Mouse (Mus musculus): ENCODE results near the gene Zp1. TPM values are rescaled to one million over a fixed set of nuclear protein-coding genes. Genes with fewer than 3 reads are reported as not detected.

Gene Zp1
- not detected in 2 replicates for polyA plus RNA-seq (2011; ENCODE audit: insufficient read depth, insufficient read length, low replicate concordance, missing spikeins)

DNA sequence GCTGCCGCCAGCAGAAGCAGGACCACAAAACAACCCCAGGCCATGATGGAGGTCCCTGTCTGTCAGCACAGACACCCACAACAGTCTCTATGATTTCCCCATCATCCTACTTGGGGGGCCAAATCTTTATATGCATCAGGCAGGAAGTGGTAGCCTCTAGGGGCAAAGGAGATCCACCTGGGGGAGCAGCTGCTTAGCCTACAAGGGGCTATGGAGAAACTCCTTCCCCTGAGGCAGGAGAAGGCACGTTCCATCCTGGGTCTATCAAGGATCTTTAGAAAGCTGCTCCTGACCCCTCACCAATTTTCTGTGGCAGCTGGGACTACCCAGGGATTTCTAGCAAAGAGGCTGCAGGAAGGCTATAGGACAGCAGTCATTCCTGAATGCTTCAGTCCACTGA, at the start of gene Zp1:
TSS of gene Zp1 (minus strand) at position 101 of the 400 bp plus-strand sequence.
- 56% methylated on average over 2 of the region's 2 CpGs for WGBS
- Histone ChIP-seq H3K27ac (ENCODE audit: control insufficient read depth, insufficient read depth, low read depth, low read length, poor library complexity) (no peak within 1 kb of the TSS), H3K4me1 (ENCODE audit: control insufficient read depth, insufficient read depth, low read length) (no peaks in the 10 kb centered on the region)

DNA sequence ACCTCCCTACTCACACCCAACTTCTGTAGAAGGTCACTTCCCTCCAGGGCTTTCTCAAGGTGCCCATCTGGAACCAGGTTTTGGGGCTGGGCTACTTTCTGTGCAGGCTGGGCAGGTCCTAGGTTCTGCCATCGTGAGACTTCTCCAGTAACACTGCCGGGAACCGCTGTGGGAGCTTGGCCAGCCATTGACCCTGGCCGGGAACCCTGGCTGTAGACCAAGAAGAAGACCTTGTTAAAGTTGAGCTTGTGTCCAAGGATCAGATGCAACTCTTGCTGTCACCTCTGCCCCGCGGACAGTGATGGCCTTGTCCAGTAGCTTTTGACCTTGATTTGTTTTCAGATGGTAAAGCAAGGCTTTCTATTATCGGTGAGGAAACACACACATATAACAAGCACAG, 48.1 kb upstream of the Zp1 start:
- Histone ChIP-seq H3K4me1 (ENCODE audit: control insufficient read depth, insufficient read depth, low read length) (no peaks in the 10 kb centered on the region; the same call in 1 of the 2 replicates), H3K4me3 (replicated peaks; ENCODE audit: control insufficient read depth, low read depth, low read length) (no peak overlapping the region), H3K27ac (ENCODE audit: control insufficient read depth, insufficient read depth, low read depth, low read length, poor library complexity) (no peak overlapping the region)
- WGBS: 84% methylated on average over 7 of the region's 7 CpGs
- TF ChIP-seq CTCF (IDR thresholded peaks at IDR 0.05; ENCODE audit: control insufficient read depth, insufficient read depth, low read length) (no peak), POLR2A (IDR thresholded peaks at IDR 0.05; ENCODE audit: borderline replicate concordance, control insufficient read depth, low read depth, low read length) (no peak)

More for the DNA sequence above, at the start of gene Zp1:
- no peak within 1 kb of the TSS for H3K4me3 ChIP-seq (replicated peaks; ENCODE audit: control insufficient read depth, low read depth, low read length)
- TF ChIP-seq CTCF (IDR thresholded peaks at IDR 0.05; ENCODE audit: control insufficient read depth, insufficient read depth, low read length) (no peak), POLR2A (IDR thresholded peaks at IDR 0.05; ENCODE audit: borderline replicate concordance, control insufficient read depth, low read depth, low read length) (no peak)

DNA sequence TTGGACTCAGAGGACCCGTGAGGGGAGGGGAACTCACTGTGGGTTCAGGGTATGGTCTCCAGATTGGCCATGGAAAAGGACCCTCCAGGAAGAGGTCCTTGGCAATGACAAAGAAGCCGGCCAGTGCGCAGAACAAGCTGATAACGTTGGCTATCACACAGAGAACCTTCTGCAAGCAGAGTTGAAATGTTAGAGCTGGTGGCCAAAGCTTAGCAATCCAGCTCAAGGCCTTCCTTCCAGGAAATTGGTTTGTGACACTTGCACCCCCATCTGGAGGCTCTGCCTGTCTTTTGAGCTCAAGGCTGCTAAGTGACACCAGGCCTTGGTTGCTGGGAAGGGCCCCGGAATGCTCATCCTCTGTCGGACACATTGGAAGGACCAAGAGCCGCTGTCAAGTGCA, 45.3 kb upstream of the Zp1 start:
- 76% methylated on average over 7 of the region's 7 CpGs for WGBS
- Histone ChIP-seq H3K4me1 (ENCODE audit: control insufficient read depth, insufficient read depth, low read length) (no peaks in the 10 kb centered on the region; the same call in 1 of the 2 replicates), H3K4me3 (replicated peaks; ENCODE audit: control insufficient read depth, low read depth, low read length) (no peak overlapping the region), H3K27ac (ENCODE audit: control insufficient read depth, insufficient read depth, low read depth, low read length, poor library complexity) (no peak overlapping the region)
- TF ChIP-seq POLR2A (IDR thresholded peaks at IDR 0.05; ENCODE audit: borderline replicate concordance, control insufficient read depth, low read depth, low read length) (no peak), CTCF (IDR thresholded peaks at IDR 0.05; ENCODE audit: control insufficient read depth, insufficient read depth, low read length) (no peak)

DNA sequence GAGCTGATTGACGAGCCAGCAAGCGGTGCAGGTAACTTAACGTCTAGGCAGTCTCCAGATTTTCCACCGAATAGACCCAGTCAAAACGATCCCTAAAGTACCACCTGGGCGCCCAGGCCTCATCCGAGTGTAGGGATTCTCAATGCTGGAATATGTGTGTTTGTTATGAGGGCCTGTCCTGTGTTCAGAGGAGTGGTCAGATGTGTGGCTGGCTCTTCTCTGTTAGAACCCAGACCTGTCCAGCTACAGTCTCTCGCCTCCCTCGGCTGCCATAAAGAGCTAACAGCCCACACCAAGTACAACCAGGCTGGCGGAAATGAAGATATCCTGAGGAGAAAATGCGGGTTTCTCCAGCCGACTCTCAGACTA, 39.5 kb upstream of the Zp1 start:
- no peak overlapping the region for H3K27ac ChIP-seq (ENCODE audit: control insufficient read depth, insufficient read depth, low read depth, low read length, poor library complexity)
- 46% methylated on average over 12 of the region's 12 CpGs for whole genome bisulfite sequencing
- H3K4me1 ChIP-seq (ENCODE audit: control insufficient read depth, insufficient read depth, low read length): no peaks in the 10 kb centered on the region; the same call in 1 of the 2 replicates
- TF ChIP-seq CTCF (IDR thresholded peaks at IDR 0.05; ENCODE audit: control insufficient read depth, insufficient read depth, low read length): no peak
- TF ChIP-seq POLR2A (IDR thresholded peaks at IDR 0.05; ENCODE audit: borderline replicate concordance, control insufficient read depth, low read depth, low read length): no peak
- no peak overlapping the region for H3K4me3 ChIP-seq (replicated peaks; ENCODE audit: control insufficient read depth, low read depth, low read length)

DNA sequence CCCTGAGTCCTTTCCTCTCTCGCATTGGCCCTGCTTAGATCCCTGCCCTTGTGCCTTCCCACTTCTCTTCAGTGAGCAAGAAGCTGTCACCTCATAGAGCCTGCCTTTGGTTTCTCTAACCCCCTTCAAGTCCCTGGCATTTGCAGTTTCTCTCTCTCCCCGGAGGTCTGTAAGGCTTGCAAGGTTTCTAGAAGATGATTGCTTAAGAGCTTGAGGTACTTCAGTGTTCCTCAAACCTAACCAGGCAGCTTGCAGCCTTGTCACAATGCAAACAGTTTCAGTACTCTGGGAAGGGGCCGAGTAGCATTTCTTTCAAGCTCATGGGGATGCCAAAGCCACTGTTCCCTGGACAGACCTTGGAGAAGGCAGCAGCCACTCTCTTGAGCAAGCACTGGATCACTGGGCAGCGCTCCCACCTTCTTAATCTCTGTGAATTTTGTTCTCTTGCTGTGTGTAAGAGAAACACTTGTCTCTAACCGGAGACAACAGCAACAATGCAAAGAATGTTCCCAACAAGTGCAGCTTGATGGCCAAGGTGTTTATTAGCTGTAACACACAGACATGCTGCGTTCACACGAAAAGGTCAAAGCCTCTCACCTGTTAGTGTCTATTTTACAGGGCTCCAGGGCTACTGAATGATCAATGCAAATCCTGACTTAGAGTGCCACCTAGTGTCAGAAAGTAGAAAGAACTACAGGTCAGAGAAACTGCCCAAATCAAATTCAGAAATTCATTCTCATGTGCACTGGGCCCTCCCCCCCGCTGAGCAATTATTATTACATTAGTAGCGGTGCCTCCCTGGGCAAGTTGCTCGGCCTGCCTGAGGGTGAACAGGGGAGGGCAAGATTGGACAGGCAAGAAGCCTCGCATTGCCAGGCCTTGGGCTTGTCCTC, 38.9 kb upstream of the Zp1 start:
- TF ChIP-seq POLR2A (IDR thresholded peaks at IDR 0.05; ENCODE audit: borderline replicate concordance, control insufficient read depth, low read depth, low read length) (no peak), CTCF (IDR thresholded peaks at IDR 0.05; ENCODE audit: control insufficient read depth, insufficient read depth, low read length) (peak; percentile 34; the same call in 1 of the 2 replicates)
- no peak overlapping the region for H3K27ac ChIP-seq (ENCODE audit: control insufficient read depth, insufficient read depth, low read depth, low read length, poor library complexity)
- WGBS: 23% methylated on average over 11 of the region's 11 CpGs
- H3K4me1 ChIP-seq (ENCODE audit: control insufficient read depth, insufficient read depth, low read length): no peaks in the 10 kb centered on the region
- no peak overlapping the region for H3K4me3 ChIP-seq (replicated peaks; ENCODE audit: control insufficient read depth, low read depth, low read length)

DNA sequence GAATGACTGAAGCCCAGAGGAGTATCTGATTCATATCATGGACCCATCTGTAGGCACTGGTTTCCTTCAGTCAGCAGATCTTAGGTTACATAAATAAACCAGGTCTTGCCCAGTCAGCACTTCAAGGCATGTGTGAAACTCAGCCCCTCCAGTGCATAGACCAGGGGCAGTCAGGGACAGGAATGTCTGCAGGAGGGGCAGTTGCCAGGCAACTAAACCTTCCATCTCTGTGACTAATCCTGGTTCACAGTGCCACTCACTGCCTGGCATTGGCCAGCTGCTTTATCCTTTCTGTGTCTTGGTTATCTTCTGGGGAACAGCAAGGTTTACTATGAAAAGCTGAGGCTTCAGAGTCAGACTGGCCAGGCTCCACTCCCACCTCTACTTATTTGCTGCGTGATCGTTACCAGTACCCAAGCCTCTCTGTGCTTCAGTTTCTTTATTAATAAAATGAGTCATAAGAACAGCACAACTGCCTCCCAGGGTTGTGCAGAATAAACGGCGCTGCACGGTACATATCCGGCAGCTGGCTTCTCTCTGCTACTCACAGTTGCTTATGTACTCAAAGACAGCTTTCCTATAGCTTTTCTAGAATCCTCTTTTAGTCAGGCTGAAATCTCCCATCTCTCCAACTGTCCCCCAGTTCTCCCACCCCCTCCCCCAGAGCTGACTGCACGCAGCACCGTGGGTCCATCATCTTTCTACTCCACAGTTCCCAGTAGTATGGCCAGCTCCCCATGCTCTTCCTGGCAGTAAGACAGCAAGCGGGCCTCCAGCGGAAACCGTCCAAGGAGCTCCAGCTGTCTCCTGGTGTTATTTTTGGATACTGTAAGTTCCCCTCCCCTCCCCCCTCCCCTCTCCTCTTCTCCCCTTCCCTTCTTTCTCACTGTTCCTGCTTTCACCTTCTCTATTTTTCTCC, 31.8 kb upstream of the Zp1 start:
- H3K4me3 ChIP-seq (replicated peaks; ENCODE audit: control insufficient read depth, low read depth, low read length): no peak overlapping the region
- no peak overlapping the region for H3K27ac ChIP-seq (ENCODE audit: control insufficient read depth, insufficient read depth, low read depth, low read length, poor library complexity)
- TF ChIP-seq POLR2A (IDR thresholded peaks at IDR 0.05; ENCODE audit: borderline replicate concordance, control insufficient read depth, low read depth, low read length) (no peak), CTCF (IDR thresholded peaks at IDR 0.05; ENCODE audit: control insufficient read depth, insufficient read depth, low read length) (no peak)
- peaks cover 2% of the 10 kb centered on the region; the same call in 1 of the 2 replicates for H3K4me1 ChIP-seq (ENCODE audit: control insufficient read depth, insufficient read depth, low read length)
- WGBS: 73% methylated on average over 11 of the region's 11 CpGs

DNA sequence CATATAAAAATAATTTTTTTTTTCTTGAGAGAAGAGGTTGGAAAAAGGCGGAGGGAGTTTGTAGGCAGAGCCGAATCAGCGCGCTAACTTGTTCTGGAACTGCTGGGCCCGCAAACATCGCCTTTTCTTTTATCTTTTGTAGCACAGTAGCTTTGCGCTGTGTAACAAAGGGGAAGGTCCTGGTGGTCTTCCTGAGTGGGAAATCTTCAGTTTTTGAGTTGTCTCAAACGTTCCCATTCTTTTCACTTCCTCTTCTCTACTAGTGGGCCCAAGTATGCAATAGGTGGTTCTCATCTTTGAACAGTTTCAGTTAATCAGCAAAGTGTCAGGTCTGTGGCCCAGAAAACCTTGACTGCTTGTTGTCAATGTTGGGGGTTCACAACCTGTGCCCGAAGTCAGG, 29.1 kb upstream of the Zp1 start:
- TF ChIP-seq CTCF (IDR thresholded peaks at IDR 0.05; ENCODE audit: control insufficient read depth, insufficient read depth, low read length): no peak
- H3K27ac ChIP-seq (ENCODE audit: control insufficient read depth, insufficient read depth, low read depth, low read length, poor library complexity): no peak overlapping the region
- peak overlapping the region; percentile 19 for H3K4me3 ChIP-seq (replicated peaks; ENCODE audit: control insufficient read depth, low read depth, low read length)
- peaks cover 6% of the 10 kb centered on the region for H3K4me1 ChIP-seq (ENCODE audit: control insufficient read depth, insufficient read depth, low read length)
- 24% methylated on average over 9 of the region's 9 CpGs for WGBS

DNA sequence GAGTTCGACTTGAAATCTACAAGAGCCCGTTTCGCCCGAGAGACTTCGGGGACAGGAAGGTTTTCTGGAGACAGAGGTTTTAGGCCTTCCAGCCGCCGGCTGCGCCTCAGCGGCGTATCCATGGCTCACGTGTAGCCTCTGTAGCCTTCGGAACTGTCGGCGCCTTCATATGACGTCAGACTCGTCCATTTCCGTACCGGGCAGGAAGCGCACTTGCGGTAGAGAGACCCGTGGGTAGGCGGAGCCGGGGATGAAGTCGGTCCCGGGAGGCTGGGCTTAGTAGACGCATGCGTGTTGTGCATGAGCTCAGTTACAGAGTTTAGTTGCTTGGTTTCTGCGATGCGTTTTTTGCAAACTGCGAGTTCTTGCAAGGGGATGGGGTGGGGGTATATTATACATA, 28.7 kb upstream of the Zp1 start, which contains the start of gene Ccdc86:
TSS of gene Ccdc86 (minus strand) at position 155 of the 400 bp plus-strand sequence.
- Histone ChIP-seq H3K4me1 (ENCODE audit: control insufficient read depth, insufficient read depth, low read length) (peaks cover 6% of the 10 kb centered on the region), H3K27ac (ENCODE audit: control insufficient read depth, insufficient read depth, low read depth, low read length, poor library complexity) (no peak within 1 kb of the TSS), H3K4me3 (replicated peaks; ENCODE audit: control insufficient read depth, low read depth, low read length) (peak within 1 kb of the TSS; percentile 82)
- under 1% methylated on average over 30 of the region's 30 CpGs for WGBS
- peak; percentile 60; the same call in 1 of the 2 replicates for TF ChIP-seq POLR2A (IDR thresholded peaks at IDR 0.05; ENCODE audit: borderline replicate concordance, control insufficient read depth, low read depth, low read length)
- no peak for TF ChIP-seq CTCF (IDR thresholded peaks at IDR 0.05; ENCODE audit: control insufficient read depth, insufficient read depth, low read length)
